Mouse (Mus musculus): ENCODE data around the gene Sash3.

Sash3 gene

GRCm38 (mm10) chrX:48140286-48140877, 5.9 kb upstream of the Sash3 start:
- peak; percentile 64 for DNase-seq (ENCODE audit: low read depth)

- DNase-seq (ENCODE audit: low read depth) = peak; percentile 87
These were observed 4.8 kb upstream of the Sash3 start for GRCm38 (mm10) chrX:48141481-48141880.

- DNase-seq (ENCODE audit: low read depth) = peak; percentile 82
These were observed 2.6 kb upstream of the Sash3 start for GRCm38 (mm10) chrX:48143415-48144335.

GRCm38 (mm10) chrX:48147226-48147625, 990 bp downstream of the Sash3 start:
- DNase-seq (ENCODE audit: low read depth) = peak; percentile 63

GRCm38 (mm10) chrX:48147741-48148186, 1.5 kb downstream of the Sash3 start:
- DNase-seq (ENCODE audit: low read depth) = peak; percentile 79

GRCm38 (mm10) chrX:48152106-48152505, 5.9 kb downstream of the Sash3 start:
- no peak for DNase-seq (ENCODE audit: low read depth)

GRCm38 (mm10) chrX:48153414-48153813, 7.2 kb downstream of the Sash3 start:
- no peak for DNase-seq (ENCODE audit: low read depth)

GRCm38 (mm10) chrX:48153949-48154348, 7.7 kb downstream of the Sash3 start:
- DNase-seq (ENCODE audit: low read depth) = no peak

GRCm38 (mm10) chrX:48155489-48155888, 9.3 kb downstream of the Sash3 start:
- no peak for DNase-seq (ENCODE audit: low read depth)

- no peak for DNase-seq (ENCODE audit: low read depth)
These were observed 11.2 kb downstream of the Sash3 start for GRCm38 (mm10) chrX:48157396-48157795.

- no peak for DNase-seq (ENCODE audit: low read depth)
These were observed 12.1 kb downstream of the Sash3 start for GRCm38 (mm10) chrX:48158229-48158919.

GRCm38 (mm10) chrX:48169892-48170291, 23.7 kb downstream of the Sash3 start:
- DNase-seq (ENCODE audit: low read depth) = no peak

- no peak for DNase-seq (ENCODE audit: low read depth)
These were observed 24.1 kb downstream of the Sash3 start for GRCm38 (mm10) chrX:48170368-48170767.

- DNase-seq (ENCODE audit: low read depth) = no peak
These were observed 35.6 kb downstream of the Sash3 start for GRCm38 (mm10) chrX:48181844-48182243.

- no peak for DNase-seq (ENCODE audit: low read depth)
These were observed 38.5 kb downstream of the Sash3 start for GRCm38 (mm10) chrX:48184703-48185102.

- DNase-seq (ENCODE audit: low read depth) = no peak
These were observed 45.0 kb downstream of the Sash3 start for GRCm38 (mm10) chrX:48191261-48191660.

- DNase-seq (ENCODE audit: low read depth) = no peak
These were observed 47.3 kb downstream of the Sash3 start for GRCm38 (mm10) chrX:48193235-48194152.

GRCm38 (mm10) chrX:48197856-48198255, 51.6 kb downstream of the Sash3 start:
- DNase-seq (ENCODE audit: low read depth) = no peak

GRCm38 (mm10) chrX:48199026-48199425, 52.8 kb downstream of the Sash3 start:
- DNase-seq (ENCODE audit: low read depth) = no peak

- no peak for DNase-seq (ENCODE audit: low read depth)
These were observed 54.5 kb downstream of the Sash3 start for GRCm38 (mm10) chrX:48200699-48201098.

- no peak for DNase-seq (ENCODE audit: low read depth)
These were observed 55.7 kb downstream of the Sash3 start for GRCm38 (mm10) chrX:48201973-48202372.

GRCm38 (mm10) chrX:48202436-48202835, 56.2 kb downstream of the Sash3 start:
- DNase-seq (ENCODE audit: low read depth) = no peak
